Mouse (Mus musculus) embryo, embryonic 9.5 days (tissue): ENCODE data around the gene Lalba.
A peak's percentile ranks its signal among the peaks of the same experiment; 100 is the strongest.
"Not testable (repeated sequence)": the region's sequence is repeated elsewhere in the genome, so short reads cannot be mapped to it uniquely, and the experiment has no call there.

ENCODE experiments used
- DNase-seq: peaks from one replicate; pipeline ENCODE4 v3.0.0-alpha.2; 2017; ENCODE audit errors: extremely low spot score

Lalba gene

DNA sequence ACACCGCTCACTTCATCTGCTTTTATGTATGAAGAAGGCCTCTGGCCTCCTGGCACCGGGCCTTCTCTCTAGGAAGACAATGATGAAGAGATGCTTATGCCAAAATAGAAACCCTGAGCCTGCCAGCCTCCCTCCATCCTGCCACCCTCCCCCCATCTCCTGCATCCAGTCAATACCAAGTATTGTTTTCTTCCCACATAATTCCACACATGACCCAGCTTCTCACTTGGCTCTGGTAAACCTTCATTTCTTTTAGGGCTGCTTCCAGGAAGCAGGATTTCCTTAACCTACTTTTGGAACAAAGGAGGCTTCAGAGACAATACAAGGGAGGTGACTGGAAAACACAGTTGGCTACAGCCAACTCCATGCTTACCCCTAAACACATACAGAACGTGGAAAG lies at the start of gene Lalba:
Gene Lalba, minus strand, starts transcription at position 21 of the 400 bp plus-strand sequence.
- DNase-seq: no peak

DNA sequence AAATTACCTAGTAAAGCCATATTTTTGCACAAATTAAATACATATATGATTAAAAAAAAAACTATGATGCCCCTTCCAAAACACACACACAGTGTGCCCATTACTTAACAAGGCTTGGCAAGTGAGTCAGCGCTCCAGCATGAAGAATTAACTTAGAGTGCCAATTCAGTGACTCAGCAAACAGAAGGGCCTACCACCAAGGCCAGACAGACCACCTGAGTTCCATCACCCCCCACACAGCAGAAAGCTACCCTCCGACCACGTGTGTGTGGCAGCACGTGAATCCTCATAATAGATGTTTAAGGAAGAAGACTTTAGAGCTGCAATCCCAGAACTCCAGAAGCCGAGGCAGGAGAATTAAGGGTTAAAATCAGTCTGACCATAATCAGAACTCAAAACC lies 49.8 kb upstream of the Lalba start:
- no peak for DNase-seq

DNA sequence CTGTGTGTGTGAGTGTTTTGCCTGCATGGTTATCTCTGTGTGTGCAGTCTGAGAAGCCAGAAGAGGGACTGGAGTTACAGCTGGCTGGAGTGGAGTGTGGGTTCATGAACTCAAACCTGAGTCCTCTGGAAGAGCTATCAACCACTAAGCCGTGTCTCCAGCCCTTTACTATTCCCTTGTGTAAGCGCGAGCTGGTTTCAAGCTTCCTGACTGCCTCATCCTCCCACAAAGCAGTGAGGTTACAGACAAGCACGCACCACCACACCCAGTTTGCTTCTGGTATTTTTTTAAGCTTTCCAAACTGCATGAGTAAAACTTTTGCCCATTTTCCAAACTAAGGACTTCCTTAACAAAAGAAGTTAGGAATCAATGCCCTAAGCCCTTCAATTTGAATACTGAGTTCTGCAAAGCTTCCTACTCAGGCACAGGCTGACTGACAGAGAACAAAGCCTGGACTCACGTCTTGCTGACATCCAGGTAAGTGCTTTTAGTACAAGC lies 45.6 kb upstream of the Lalba start:
- no peak for DNase-seq

DNA sequence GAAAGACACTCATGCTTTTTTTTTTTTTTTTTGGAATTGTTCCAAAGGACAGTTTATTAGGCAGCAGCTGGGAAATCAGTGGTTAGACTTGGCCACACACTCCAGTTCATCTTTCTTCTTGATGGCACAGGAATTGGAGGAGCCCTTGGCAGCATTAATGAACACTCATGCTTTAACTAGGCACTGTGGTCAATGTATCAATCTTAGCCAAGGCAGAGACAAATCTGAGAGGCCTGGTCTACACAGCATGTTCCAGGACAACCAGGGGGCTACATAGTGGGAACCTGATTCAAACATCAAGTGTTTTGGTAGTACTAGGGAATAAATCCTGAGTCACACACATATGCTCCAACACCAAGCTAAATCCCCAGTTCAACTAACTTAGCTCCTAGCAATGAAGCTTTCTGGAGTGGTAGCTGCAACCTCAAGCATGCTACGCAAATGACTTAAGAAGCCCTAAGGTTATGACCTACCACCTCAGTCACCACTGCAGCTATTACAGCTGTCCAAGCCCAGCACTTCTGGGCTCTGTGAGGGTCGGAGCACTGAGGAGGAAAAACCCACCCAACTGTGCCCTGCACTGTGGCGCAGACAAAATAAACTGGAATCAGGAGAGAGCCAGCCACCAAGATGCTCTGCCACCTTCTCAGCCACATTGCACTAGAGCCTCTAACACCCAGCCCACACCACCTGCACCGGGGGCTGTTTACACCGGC lies 44.7 kb upstream of the Lalba start:
- no peak for DNase-seq

DNA sequence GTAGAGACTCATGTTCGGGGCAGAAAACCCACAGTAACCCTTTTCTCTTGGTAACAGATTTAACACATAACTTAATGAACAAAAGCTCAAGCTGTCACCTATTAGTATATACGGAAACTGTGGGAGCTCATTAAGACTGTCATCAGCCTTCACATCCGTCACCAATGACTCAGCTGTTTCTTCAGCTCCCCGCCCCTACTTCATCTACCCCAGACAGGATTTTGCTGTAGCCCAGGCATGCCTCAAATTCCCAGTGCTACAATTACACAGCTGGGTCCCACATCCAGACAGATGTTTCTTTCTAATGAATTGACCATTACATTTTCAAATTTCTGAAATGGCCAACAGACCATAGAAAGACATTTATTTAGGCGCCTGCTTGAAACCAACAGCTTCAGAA lies 43.5 kb upstream of the Lalba start:
- DNase-seq: no peak

DNA sequence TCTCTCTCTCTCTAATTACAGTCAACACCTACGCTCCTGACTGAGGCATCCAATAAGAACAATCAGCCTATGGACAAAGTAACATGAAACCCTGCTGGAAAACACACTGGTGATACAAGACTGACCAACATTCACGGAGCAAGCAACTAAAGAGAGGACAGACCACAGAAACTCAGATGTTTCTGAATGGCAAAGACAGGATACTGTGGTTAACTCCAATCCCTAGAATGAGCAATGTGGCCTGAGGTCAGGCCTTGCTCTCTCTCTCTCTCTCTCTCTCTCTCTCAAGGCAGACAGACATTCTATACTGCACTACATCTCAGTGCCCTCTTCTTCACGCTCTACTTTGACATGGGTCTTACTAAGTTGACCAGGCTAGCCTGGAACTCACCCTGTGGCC lies 38.7 kb upstream of the Lalba start:
- DNase-seq: no peak

DNA sequence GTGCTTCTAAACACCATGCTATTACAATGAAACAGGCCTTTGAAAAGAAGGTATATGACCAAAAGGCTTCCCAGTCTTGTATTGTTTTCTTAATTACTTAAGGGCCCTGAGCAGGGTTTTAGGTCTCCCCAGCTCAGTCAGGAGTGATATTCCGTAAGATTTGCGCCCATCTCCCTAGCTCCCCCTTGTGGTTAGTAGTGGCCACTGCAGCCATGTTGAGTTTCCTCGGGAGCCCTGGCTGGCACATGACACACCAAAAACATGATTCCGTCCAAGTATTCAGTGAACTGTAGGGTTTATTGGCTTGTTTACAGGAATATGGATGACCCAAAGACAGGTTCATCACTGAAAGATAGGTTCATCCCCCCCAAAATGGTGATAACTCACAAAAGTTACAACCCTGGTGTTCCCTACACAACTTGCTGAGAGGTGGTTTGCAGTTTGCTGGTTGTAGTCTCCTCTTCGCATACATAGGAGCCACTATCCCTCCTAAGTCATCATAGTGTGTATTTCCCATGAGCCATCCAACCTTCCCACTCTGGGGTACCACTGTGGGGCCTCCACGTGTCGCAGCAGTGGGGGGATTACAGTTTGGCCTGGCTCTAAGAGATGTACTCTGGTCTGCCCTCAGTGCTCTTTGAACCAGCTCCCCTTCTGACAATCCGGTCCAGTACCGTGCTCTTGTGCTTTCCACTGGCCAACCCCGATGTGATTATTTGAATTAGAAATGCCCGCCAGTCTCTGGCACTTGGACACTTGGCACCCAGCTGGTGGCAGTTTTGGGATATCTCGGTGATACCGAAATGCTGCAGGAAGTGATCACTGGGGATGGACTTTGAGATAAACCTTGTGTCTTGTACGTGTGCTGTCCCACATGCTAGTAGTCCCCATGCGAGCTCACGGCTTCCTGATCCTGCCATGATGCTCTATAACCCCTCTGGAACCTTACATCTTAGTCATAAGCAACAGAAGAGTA lies 35.1 kb upstream of the Lalba start:
- peak; percentile 56 for DNase-seq

DNA sequence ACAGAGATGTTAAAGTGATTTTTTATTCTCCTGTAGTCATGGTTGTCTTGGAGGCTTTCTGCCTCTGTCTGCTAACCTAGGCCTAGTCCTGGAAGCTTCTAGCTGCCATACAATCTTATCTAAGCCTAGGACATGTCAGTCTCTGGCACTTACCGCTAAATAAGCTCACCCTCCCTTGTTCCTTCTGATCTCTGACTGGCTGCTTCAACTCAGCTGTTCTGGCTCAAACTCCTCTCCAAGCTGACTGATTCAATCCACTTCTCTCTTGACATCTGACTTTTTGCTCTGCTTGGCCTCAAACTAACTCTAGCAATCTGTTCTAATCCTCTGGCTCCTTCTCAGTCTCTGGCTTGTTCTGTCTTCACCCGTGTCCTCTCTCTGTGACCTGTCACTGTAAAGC lies 32.3 kb upstream of the Lalba start:
- DNase-seq: not testable (repeated sequence)

DNA sequence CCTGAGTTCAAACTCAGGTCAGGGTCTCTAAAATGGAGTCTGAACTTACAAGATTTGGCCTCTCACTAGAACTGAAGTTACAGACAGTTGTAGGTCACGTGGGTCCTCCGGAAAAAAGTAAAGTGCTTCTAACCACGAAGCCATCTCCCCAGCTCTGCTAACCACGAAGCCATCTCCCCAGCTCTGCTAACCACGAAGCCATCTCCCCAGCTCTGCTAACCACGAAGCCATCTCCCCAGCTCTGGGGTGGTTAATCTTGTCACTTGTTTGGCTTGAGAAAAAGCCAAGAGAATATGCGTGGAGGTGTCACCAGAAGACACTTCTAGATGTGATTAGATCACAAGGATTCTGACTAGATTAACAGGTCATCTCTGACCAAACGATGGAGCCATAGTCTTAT lies 31.6 kb upstream of the Lalba start:
- no peak for DNase-seq

DNA sequence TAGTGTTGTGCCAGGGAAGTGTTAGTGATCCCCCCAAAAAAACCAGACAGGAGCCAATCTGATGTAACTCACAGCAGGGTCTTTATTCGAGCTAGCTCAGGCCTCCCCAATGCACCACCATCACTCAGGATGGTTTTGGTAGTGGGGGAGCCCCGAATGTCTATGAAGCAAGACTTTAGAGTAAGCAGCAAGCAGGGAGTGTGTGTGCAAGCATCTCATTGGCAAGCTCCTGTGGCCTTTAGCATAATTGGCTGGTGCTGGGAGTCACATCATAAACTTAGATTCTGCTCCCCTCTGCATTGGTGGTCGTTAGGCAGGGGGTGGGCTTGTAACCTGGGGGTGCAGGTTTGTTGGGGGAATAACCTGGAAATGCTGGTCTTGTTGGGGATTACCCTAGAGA lies 31.2 kb upstream of the Lalba start:
- not testable (repeated sequence) for DNase-seq

DNA sequence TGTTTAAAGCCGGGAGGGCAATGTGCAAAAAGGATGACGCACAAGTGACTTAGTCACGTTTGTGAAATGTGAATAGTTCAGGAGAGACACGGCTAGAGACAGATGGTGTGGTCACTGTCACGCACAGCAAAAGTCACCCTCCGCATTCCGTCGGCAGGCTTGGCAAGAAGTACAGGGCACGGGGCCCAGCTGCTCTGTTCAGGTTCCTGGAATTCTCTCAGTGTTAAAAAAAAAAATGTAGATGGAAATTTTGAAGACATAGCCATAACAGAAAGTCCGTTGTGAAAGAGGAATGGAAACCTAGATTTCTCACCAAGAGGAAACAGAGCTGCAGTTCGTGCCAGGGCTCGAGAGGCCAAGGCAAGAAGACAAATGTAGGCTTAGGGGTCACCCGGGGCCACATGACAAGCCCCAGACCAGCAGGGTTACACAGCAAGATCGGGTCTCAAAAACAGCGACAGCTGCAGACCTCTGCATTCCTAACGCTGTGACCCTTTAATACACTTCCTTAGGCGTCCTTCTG lies 30.3 kb upstream of the Lalba start:
- no peak for DNase-seq

DNA sequence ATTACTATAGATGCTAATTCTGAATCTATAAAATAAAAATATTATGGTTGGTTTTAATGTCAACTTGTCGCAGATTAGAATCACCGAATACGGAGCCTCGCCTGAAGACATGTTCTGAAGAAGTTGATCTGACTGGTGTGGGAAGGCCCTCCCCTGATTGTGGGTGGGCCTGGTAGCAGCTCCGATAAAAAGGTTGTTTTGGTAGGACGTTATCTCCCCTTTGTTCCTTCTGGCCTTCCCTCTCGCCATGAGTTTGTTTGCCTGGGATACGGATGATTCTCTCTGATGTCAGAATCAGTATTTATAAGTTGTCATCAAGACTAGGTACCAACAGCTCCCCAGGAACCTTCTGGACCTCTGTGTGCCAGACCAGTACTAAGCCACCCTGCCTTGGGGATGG lies 29.7 kb upstream of the Lalba start:
- no peak for DNase-seq

DNA sequence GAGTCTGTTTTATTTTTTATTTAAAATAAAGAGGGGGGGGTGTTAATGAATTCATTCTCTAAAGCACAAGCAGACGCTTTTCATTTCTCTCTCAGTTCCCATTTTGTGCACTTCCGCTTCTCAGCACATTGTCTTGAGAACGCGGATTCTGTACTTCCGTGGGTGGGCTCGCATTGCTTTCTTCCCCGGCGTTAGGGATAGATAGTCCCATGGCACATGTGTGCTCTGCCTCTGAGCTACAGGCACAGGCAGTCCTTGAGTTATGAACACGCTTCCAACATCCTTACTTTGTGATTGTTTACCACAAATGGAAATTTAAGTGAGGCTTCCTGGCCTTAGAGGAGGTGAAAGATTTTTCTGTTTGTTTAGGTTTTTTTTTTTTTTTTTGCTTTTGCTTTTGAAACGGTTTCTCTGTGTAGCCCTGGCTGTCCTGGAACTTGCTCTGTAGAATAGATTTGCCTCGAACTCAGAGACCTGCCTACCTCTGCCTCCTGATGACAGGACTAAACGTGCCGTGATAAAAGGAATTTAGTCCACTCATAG lies 28.9 kb upstream of the Lalba start:
- no peak for DNase-seq

DNA sequence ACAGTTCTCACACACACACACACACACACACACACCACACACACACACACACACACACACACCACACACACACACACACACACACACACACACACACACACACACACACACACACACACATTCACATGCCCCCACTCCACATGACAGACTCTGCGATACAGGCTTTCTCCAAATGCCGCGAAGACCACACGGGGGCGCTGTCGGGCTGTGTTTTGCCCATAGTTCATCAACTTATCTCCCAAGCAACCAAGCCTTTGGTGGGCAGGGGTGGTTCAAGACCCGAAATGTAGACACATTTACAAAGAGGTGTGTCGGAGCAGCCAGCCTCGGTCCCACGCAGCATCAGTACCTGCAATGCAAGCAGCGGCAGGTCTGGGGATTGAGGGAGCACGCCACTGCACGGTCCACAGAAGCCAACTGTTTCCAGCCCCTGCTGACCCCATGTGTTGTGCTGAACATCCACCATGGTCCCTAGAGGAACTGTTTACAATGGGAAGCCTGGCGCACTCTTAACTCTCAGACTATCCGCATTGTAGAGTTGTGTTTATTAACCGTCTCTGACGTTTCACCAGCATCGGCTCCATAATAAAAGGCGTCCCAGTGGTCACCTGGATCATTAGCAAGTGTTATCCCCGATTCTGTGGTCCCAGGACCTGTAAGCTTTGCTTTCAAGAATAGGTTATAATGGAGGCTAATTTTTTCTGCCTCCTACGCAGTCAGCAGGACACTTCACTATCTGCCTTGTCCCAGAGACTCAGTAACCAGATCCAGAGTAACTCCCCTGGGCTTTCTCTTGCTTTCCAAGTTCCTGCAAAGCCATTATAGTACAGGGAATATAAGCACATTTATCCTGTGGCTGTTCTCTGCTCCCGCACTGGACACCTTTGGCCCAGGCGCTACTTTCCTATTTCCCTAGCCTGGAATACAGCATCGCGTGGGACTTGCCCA lies 28.2 kb upstream of the Lalba start:
- peak; percentile 78 for DNase-seq

DNA sequence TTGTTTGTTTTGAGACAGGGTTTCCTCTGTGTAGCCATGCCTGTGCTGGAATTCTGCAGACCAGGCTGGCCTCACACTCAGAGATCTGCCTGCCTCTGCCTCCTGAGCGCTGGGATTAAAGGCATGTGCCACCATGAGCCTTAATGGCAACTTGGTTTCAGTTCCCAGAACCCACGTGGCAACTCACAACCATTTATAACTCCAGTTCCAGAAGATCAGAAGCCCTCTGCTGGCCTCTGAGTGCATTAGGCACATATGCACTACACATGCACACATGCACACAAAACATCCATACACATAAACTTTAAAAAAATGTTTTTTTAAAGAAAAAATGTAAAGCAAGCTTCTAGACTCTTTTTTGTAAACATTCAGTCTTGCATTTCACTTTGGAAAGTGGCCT lies 26.9 kb upstream of the Lalba start:
- no peak for DNase-seq

DNA sequence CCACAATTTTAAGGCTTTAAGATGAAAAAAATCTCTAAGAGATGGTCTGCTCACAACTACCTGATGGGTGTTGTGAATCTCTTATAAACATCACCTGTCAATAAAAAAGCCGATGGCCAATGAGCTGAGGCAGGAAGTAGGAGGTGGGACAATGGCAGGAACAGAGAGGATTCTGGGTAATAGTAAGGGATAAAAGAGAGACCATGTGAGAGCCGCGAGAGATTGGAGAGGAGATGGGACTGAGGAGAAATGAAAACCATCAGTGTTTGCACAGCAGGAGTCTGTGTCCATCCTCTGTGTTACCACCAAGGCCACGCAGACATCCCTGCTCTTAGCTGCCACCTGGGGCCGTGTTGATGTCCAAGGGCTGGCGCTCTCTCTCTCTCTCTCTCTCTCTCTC lies 24.8 kb upstream of the Lalba start:
- no peak for DNase-seq

DNA sequence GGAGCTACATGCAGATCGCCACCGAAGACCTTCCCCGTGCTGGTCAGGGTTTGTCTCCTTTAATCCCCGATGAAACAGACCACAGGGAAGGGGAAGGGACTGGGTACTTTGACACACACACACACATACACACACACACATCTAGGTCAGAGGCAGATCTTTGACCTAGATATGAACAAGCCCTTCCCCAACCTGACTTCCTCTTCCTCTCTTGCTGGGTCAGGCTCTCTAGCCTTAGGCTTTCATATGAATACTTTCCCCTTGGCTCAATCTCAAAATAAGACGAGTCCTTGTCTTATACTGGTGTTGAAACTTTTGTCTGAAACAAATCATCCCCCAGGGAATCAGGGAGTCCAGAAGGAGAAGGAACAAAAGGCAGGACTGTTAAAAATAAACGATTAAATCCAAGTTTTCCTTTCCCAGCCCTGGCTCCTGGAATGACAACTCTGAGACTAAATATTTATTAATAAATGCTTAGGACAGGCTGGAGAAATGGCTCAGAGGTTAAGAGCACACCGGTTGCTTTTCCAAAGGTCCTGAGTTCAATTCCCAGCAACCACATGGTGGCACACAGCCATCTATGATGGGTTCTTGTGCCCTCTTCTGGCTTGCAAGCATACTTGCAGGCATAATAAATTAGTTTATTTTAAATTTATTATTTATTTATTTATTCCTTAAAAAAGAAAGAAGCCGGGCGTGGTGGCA lies 23.9 kb upstream of the Lalba start:
- no peak for DNase-seq

DNA sequence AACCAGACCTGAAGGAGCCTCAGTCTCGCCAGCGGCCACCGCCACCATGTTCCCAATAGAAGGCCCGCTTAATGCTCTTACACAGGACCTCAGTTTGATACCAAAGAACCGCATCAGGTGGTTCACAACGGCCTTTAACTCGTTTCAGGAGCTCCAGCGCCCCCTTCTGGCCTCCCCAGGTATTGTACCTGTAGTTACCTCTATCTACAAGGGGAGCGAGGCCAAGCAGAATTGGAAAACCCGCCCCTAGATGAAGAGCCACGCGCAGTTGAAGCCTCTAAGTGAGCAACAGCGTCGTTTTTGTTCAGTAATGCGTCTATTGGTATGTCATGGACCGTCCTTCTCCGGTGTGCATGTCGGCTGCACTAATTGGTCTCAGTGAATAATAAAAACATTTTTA lies 22.0 kb upstream of the Lalba start:
- peak; percentile 75 for DNase-seq

DNA sequence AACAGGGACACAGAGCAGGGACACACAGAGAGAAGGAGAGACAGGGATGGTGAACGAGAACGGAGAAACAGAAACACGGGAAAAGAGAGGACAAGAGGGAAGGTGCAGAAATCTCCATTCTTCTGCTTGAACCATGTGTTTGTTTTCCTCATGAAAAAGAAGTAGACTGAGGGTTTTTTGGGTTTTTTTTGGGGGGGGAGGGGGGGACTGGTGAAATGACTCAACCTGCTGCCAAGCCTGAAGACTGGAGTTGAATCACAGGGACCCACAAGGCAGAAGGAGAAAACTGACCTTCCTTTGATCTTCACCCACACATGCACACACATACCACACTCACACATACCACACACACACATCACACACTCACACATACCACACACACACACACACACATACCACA lies 20.8 kb upstream of the Lalba start:
- no peak for DNase-seq

DNA sequence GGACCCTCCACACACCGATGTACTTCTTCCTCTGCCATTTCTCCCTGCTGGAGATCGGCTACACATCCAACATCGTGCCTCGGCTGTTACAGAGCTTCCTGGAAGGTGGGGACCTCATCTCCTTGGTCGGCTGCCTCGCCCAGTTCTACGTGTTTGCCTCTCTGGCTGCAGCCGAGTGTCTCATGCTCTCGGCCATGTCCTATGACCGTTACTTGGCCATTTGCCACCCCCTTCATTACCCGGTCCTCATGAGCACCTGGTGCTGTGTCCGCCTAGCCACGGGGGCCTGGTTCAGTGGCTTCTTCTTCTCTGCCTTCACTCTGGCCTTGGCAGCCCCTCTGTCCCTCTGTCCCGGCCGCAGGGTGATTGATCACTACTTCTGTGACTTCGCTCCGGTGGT lies 15.1 kb upstream of the Lalba start:
- no peak for DNase-seq

DNA sequence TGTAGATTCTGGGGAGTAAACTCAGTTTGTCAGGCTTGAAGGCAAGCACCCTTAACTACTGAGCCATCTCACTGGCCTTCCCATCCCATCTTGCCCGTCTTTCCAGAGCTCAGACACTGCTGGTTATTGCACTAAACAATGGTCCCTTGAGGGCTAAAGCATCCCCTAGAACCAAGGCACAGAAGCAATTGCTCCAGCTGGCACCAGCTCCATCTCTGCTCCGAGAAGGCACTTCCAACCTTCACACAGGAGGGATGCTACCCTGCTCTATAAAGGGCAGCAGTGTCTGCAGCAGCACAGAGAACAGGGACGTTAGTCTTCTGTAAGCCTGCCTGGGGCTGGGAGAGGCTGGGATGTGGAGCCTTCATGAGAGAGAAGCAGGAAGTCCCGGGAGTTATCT lies 9.6 kb upstream of the Lalba start, which contains the start of gene Olfr279:
Gene Olfr279, plus strand, starts transcription at position 301 of the 400 bp plus-strand sequence.
- no peak for DNase-seq
